Mouse (Mus musculus) CH12.LX (cell line): Measurements from ENCODE around the gene Psmc5. TPM values are rescaled to one million over a fixed set of nuclear protein-coding genes. Genes with fewer than 3 reads are reported as not detected.

Experiments
- DNase-seq: peaks from one replicate; pipeline ENCODE4 v3.0.0-alpha.2; 2013; ENCODE audit errors: extremely low read depth
- H3K27ac ChIP-seq: 2 replicates; pipeline ENCODE4 v1.5.1; 2012; ENCODE audit warnings: low read depth, mild to moderate bottlenecking, control low read depth, moderate library complexity; ENCODE audit not compliant: insufficient read depth
- H3K27me3 ChIP-seq: replicated peaks from 2 replicates; pipeline ENCODE3; 2012; ENCODE audit warnings: inconsistent platforms
- H3K36me3 ChIP-seq, 2 experiments: replicated peaks in 1 of 2; 2 replicates each; pipeline versions ENCODE3 to v1.6.1; 2012; ENCODE audit warnings: inconsistent platforms in 1 of 2, low read length in 1 of 2, mild to moderate bottlenecking in 1 of 2, mixed read lengths in 1 of 2, moderate library complexity in 1 of 2; ENCODE audit not compliant: control insufficient read depth in 1 of 2, insufficient read depth in 1 of 2
- H3K4me1 ChIP-seq, 2 experiments: 2 replicates each; pipeline ENCODE4 v1.6.1; 2012; ENCODE audit warnings: inconsistent platforms in 1 of 2, moderate library complexity in 1 of 2; ENCODE audit not compliant: insufficient read depth in 2 of 2, control insufficient read depth in 1 of 2
- H3K4me2 ChIP-seq: 2 replicates; pipeline ENCODE4 v1.6.1; 2012; ENCODE audit warnings: low read depth, mild to moderate bottlenecking, control low read depth; ENCODE audit not compliant: poor library complexity, insufficient read depth, severe bottlenecking
- H3K4me3 ChIP-seq, 3 experiments: fragments of 150-350 bp in 1 of 3; sonication (generic) in 1 of 3; replicated peaks in 1 of 3; 2 replicates each; pipeline versions ENCODE3 to v1.5.1; 2011 to 2012; ENCODE audit warnings: low read depth in 2 of 3, low read length in 2 of 3, mild to moderate bottlenecking in 2 of 3, moderate library complexity in 2 of 3, control low read depth in 1 of 3, improper control_type of control experiment in 1 of 3, inconsistent platforms in 1 of 3, mixed read lengths in 1 of 3; ENCODE audit not compliant: poor library complexity in 1 of 3
- H3K79me2 ChIP-seq: replicated peaks from 2 replicates; pipeline ENCODE4 v1.6.1; 2012; ENCODE audit warnings: mild to moderate bottlenecking, moderate library complexity; ENCODE audit not compliant: control insufficient read depth, poor library complexity, insufficient read depth, severe bottlenecking; ENCODE audit errors: extremely low read depth
- H3K9ac ChIP-seq: 2 replicates; pipeline ENCODE4 v1.6.1; 2012; ENCODE audit warnings: low read depth, mild to moderate bottlenecking, control low read depth, moderate library complexity; ENCODE audit not compliant: insufficient read depth
- H3K9me3 ChIP-seq: replicated peaks from 2 replicates; pipeline ENCODE3; 2012; ENCODE audit warnings: low read length, inconsistent platforms, mixed read lengths
- BHLHE40 ChIP-seq: IDR thresholded peaks from 2 replicates; pipeline ENCODE4 v1.6.1; 2011; ENCODE audit warnings: mild to moderate bottlenecking, low read depth, low read length, improper control_type of control experiment
- CHD2 ChIP-seq: IDR thresholded peaks from 2 replicates; pipeline ENCODE4 v1.6.1; 2011; ENCODE audit warnings: low read length, improper control_type of control experiment
- EP300 ChIP-seq: IDR thresholded peaks from 2 replicates; pipeline ENCODE4 v1.6.1; 2011; ENCODE audit warnings: low read length, improper control_type of control experiment
- ETS1 ChIP-seq: conservative IDR thresholded peaks from 2 replicates; pipeline ENCODE4 v1.6.1; 2012; ENCODE audit warnings: low read depth, mild to moderate bottlenecking, inconsistent platforms, low read length, improper control_type of control experiment, moderate library complexity
- GABPA ChIP-seq: IDR thresholded peaks from 2 replicates; pipeline ENCODE4 v1.6.1; 2012; ENCODE audit warnings: low read depth, low read length, improper control_type of control experiment, inconsistent platforms; ENCODE audit not compliant: insufficient replicate concordance
- HCFC1 ChIP-seq: IDR thresholded peaks from 2 replicates; pipeline ENCODE4 v1.6.1; 2012; ENCODE audit warnings: low read depth, mild to moderate bottlenecking, inconsistent platforms, low read length, improper control_type of control experiment
- JUN ChIP-seq: IDR thresholded peaks from 2 replicates; pipeline ENCODE4 v1.6.1; 2011; ENCODE audit warnings: low read depth, mild to moderate bottlenecking, low read length, improper control_type of control experiment, moderate library complexity; ENCODE audit not compliant: insufficient read depth
- KAT2A ChIP-seq: IDR thresholded peaks from 2 replicates; pipeline ENCODE4 v1.6.1; 2012; ENCODE audit warnings: low read length, improper control_type of control experiment, inconsistent platforms; ENCODE audit not compliant: insufficient replicate concordance
- MAZ ChIP-seq: IDR thresholded peaks from 2 replicates; pipeline ENCODE4 v1.6.1; 2012; ENCODE audit warnings: low read depth, mild to moderate bottlenecking, inconsistent platforms, low read length, improper control_type of control experiment, moderate library complexity
- NRF1 ChIP-seq: IDR thresholded peaks from 2 replicates; pipeline ENCODE4 v1.6.1; 2014; ENCODE audit warnings: low read depth, mild to moderate bottlenecking, inconsistent platforms, low read length, improper control_type of control experiment, moderate library complexity
- PAX5 ChIP-seq: IDR thresholded peaks from 2 replicates; pipeline ENCODE4 v1.6.1; 2012; ENCODE audit warnings: low read length, inconsistent platforms, mixed read lengths
- POLR2A ChIP-seq: IDR thresholded peaks from 2 replicates; pipeline ENCODE4 v1.6.1; 2011; ENCODE audit warnings: low read depth, mild to moderate bottlenecking, improper control_type of control experiment, low read length
- POLR2AphosphoS2 ChIP-seq: IDR thresholded peaks from 2 replicates; pipeline ENCODE4 v1.6.1; 2011; ENCODE audit warnings: low read depth, low read length, improper control_type of control experiment
- RCOR1 ChIP-seq: conservative IDR thresholded peaks from 2 replicates; pipeline ENCODE4 v1.6.1; 2012; ENCODE audit warnings: low read depth, mild to moderate bottlenecking, inconsistent platforms, low read length, improper control_type of control experiment
- SIN3A ChIP-seq: IDR thresholded peaks from 2 replicates; pipeline ENCODE4 v1.6.1; 2012; ENCODE audit warnings: low read length, improper control_type of control experiment, inconsistent platforms
- SMC3 ChIP-seq: IDR thresholded peaks from 2 replicates; pipeline ENCODE4 v1.6.1; 2011; ENCODE audit warnings: low read depth, low read length, improper control_type of control experiment
- UBTF ChIP-seq: IDR thresholded peaks from 2 replicates; pipeline ENCODE4 v1.6.1; 2012; ENCODE audit warnings: low read depth, mild to moderate bottlenecking, inconsistent platforms, low read length, improper control_type of control experiment, moderate library complexity
- USF1 ChIP-seq: IDR thresholded peaks from 2 replicates; pipeline ENCODE4 v1.6.1; 2014; ENCODE audit warnings: low read depth, mild to moderate bottlenecking, inconsistent platforms, low read length, improper control_type of control experiment
- ZKSCAN1 ChIP-seq: IDR thresholded peaks from 2 replicates; pipeline ENCODE4 v1.6.1; 2012; ENCODE audit warnings: low read depth, inconsistent platforms, low read length, improper control_type of control experiment, borderline replicate concordance
- ZMIZ1 ChIP-seq: IDR thresholded peaks from 2 replicates; pipeline ENCODE4 v1.6.1; 2012; ENCODE audit warnings: low read depth, mild to moderate bottlenecking, inconsistent platforms, low read length, improper control_type of control experiment
- dilution Hi-C: fragments of 300-500 bp; cut with MboI; formaldehyde crosslinking; loops from 2 replicates; pipeline ENCODE4 v1.14.3; 2020; ENCODE audit warnings: low sequenced_read_pairs; ENCODE audit not compliant: extremely low pct_unique_long_range_greater_than_20kb, extremely low pct_ligation_motif_present
- in situ Hi-C: fragments of 300-500 bp; cut with MboI; formaldehyde crosslinking; loops from 3 replicates; pipeline ENCODE4 v1.14.3; 2019; ENCODE audit warnings: low sequenced_read_pairs, low pct_ligation_motif_present, low pct_unique_long_range_greater_than_20kb, mixed read lengths
- polyA plus RNA-seq: library from polyadenylated mRNA; unstranded; fragments of >175 nt; gene quantifications from 2 replicates; pipeline ENCODE4 v1.2.1, GENCODE M21; 2012; ENCODE audit warnings: low read depth; ENCODE audit not compliant: insufficient read length
- total RNA-seq, 2 experiments: library from RNA; depleted of rRNA; stranded (reverse); fragments of 300-350 nt in 1 of 2; fragments of >200 nt in 1 of 2; gene quantifications; 2 replicates each; pipeline ENCODE4 v1.2.3; 2012 to 2014

Psmc5 gene
- total and polyA plus RNA-seq, 3 experiments = 139 to 344 (median 250) TPM

GRCm38 (mm10) chr11:106255685-106256451, at the start of gene Psmc5, which contains the start of gene Ftsj3 (continued):
- TF ChIP-seq KAT2A = peak; percentile 94

GRCm38 (mm10) chr11:106212771-106213170, 43.2 kb upstream of the Psmc5 start:
- peaks cover 47 to 60% of the 10 kb centered on the region in 2 experiments for H3K36me3 ChIP-seq
- no peak for DNase-seq
- H3K4me1 ChIP-seq = peaks cover 3 to 28% of the 10 kb centered on the region in 2 experiments
- no peak overlapping the region for H3K4me2 ChIP-seq
- no peaks in the 10 kb centered on the region for H3K9me3 ChIP-seq
- H3K9ac ChIP-seq = 0 out of 2 replicates have a peak overlapping the region, but pooled peaks have one; percentile 11
- no peak overlapping the region for H3K27ac ChIP-seq
- TF ChIP-seq NRF1 (no peak), JUN (no peak), POLR2A (no peak), ZKSCAN1 (no peak), BHLHE40 (no peak), CHD2 (no peak), GABPA (no peak), EP300 (no peak), MAZ (no peak), USF1 (no peak), POLR2AphosphoS2 (no peak), ZMIZ1 (no peak), PAX5 (no peak), SMC3 (no peak), RCOR1 (no peak), KAT2A (no peak), HCFC1 (no peak), ETS1 (no peak), SIN3A (no peak), UBTF (no peak)
- TF ChIP-seq, all 38 proteins: peak for 0
- in situ Hi-C loops (no loop called here), dilution Hi-C loops (no loop called here)
- Histone ChIP-seq H3K27me3 (no peaks in the 10 kb centered on the region), H3K4me3 (no peak overlapping the region), H3K79me2 (peaks cover 50% of the 10 kb centered on the region)
